Mouse (Mus musculus): ENCODE measurements around the gene Prkaca.
"Not testable (repeated sequence)": the region's sequence is repeated elsewhere in the genome, so short reads cannot be mapped to it uniquely, and the experiment has no call there.

The Prkaca gene

DNA sequence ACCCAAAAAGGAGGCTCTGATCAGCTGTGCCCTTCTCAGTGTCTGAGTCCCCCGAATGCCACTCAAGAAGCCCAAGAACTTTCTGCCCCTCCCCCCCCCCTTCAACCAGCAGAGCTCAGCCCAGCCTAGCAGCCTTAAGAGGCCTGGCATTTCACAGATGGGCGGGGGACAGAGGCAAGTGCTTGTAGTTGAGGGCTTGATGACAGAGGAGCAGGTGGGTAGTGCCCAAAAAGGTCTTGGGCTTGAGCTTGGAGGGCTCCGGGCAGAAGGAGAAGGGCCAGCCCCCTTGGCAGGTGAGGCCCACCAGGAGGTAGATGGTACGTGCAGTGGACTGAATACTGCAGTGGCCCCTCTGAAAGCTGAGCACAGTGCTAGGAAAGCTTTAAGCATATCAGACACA is 1.7 kb downstream of the Prkaca start:
- DNase-seq (ENCODE audit: inconsistent ontology term) = no peak

DNA sequence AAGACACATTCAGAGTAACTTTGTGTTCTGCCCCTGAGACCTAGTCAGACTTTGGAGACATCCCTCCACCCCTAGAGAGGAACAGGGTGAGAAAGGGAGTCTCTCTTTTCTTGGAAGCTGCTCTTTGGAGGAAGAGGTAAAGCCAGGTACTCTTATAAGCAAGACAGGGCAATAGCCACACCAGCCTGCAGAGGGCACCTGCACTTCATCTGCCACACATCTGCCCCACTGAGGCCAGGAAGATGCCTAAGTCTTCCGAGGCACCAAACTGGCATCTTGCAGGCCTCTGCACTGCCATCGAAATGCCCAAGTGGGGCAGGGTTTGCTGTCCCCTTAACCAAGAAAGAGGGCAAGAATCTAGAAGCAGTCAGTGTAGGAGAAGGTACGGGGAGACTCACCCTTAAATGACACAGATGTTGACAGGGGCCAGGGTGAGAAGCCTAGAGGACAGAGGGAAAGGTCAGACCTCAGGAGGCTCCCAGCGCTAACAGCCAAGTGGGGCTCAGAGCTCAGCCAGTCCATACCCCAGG is 3.4 kb downstream of the Prkaca start:
- DNase-seq (ENCODE audit: inconsistent ontology term) = no peak

- no peak for DNase-seq (ENCODE audit: inconsistent ontology term)
These were observed 4.1 kb downstream of the Prkaca start for GRCm38 (mm10) chr8:83976779-83977350.

DNA sequence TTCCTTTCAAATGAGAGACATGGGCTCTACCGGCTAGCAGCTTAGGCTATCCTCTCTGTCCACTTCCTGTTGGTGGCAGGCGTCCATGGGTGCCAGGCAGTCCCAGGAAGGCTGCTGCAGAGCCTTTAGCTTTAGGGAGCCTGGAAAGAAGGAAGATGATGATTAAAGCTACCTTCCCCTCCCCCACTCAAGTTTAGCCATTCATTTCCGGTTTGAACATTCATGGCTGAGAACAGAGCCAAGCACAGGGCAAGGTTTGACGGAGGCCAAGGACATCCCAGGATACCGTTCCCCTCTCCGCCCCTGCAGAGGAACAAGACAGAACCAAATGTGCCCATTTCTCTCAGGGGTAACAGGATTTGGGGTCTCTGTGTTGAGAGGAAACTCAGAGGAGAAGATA is 4.9 kb downstream of the Prkaca start:
- no peak for DNase-seq (ENCODE audit: inconsistent ontology term)

DNA sequence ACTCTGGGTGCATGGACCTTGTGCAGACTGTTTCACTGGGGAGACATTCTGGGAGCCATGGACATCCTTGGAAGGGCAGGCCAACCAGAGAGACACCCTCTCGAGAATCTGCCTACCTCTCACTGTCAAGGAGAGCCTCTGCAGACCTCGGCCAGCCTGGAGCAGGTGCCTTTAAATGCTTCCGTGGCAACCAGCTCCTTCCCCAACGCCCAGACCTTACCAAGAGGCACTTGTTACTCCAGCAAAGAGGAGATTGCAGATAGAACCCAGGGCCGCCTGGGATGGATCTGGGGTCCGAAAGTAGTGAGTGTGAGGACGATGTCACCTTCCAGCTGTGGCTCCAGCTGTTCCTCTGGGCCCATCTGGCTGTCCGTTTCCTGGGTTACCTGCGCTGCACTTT is 5.4 kb downstream of the Prkaca start:
- no peak for DNase-seq (ENCODE audit: inconsistent ontology term)

DNA sequence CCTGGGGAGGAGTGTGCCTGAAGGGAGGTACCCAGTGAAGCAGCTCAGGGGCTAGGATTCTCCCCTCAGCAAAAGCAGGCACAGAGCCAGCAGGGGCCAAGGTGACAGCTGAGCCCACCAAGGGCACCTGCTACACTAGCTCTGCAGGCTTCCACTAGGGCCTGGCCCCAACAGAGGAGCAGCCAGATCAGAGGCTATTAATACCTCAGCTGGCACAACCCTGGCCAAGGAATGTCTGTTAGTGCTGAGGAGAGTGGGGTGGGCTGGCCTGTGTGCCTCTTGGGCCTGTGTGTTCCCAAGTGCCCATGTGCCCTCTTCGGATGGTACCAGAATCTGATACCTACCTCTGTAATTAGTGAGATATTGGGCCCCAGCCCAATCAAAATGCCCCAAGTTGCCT is 7.5 kb downstream of the Prkaca start:
- no peak for DNase-seq (ENCODE audit: inconsistent ontology term)

DNA sequence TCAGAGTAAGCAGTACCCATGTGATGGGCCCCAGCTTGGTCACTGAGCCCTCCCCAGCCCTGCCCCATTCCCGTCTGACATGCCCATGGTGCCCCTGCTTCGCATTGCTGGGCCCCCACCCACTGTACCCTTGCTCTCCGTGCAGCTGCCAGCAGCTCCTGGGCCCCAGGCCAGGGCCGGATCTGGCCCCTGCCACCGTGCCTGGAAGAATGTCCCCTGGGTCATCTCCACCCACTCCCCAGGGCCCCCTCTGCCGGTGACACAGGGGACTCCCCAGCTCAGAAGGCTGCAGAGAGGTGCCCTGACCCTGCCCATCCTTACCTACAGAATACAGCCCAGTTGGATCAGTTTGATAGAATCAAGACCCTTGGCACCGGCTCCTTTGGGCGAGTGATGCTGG is 8.1 kb downstream of the Prkaca start:
- DNase-seq (ENCODE audit: inconsistent ontology term) = no peak

GRCm38 (mm10) chr8:83981533-83981932 is 8.7 kb downstream of the Prkaca start:
- DNase-seq (ENCODE audit: inconsistent ontology term) = no peak

GRCm38 (mm10) chr8:83982449-83982848 is 9.7 kb downstream of the Prkaca start:
- no peak for DNase-seq (ENCODE audit: inconsistent ontology term)

DNA sequence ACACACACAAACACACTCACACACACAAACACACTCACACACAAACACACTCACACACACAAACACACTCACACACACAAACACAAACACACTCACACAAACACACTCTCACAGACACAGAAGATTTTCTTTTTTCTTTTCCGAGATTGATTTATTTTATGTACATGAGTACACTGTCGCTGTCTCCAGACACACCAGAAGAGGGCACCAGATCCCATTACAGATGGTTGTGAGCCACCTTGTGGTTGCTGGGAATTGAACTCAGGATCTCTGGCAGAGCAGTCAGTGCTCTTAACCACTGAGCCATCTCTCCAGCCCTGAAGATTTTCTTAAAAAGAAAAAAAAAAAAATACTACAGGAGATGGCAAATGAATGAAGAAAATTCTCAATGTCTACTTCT is 10.4 kb downstream of the Prkaca start:
- not testable (repeated sequence) for DNase-seq (ENCODE audit: inconsistent ontology term)

DNA sequence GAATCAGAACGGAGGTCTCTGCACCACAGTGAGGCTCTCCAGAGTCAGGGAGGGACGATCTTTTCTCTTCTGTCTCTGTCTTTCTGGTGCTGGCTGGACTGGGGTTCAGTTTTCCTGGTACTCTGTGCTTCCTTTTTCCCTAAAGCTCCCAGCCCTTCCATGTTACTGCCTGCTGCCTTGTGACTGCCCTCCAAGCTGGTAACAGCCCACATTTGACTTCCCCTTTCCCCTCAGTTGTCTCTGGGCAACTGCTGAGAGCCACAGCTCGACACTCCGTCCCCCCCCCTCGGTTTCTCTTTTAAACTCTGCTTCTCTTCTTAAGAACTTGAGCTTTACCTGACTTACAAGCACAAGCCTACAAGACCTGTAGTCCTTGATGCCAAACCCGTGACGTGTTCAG is 16.4 kb downstream of the Prkaca start:
- no peak for DNase-seq (ENCODE audit: inconsistent ontology term)

GRCm38 (mm10) chr8:83990170-83990569 is 17.4 kb downstream of the Prkaca start:
- DNase-seq (ENCODE audit: inconsistent ontology term) = no peak

- DNase-seq (ENCODE audit: inconsistent ontology term) = no peak
These were observed 19.7 kb downstream of the Prkaca start for GRCm38 (mm10) chr8:83992488-83992887.

DNA sequence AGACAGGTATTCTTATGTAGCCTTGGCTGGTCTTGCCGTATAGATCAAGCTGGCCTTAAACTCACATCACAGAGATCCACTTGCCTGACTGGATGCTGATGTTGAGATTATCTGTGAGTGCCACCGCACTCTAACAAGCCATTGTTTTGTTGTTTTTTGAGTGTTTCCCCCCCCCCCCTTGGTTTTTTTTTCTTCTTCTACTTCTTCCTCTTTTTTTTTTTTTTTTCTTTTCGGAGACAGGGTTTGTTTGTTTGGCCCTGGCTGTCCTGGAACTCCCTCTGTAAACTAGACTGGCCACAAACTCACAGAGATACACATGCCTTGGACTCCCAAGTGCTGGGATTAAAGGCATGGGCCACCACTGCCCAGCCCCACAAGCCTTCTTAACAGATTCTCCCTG is 21.2 kb downstream of the Prkaca start:
- DNase-seq (ENCODE audit: inconsistent ontology term) = no peak

- no peak for DNase-seq (ENCODE audit: inconsistent ontology term)
These were observed 23.2 kb downstream of the Prkaca start for GRCm38 (mm10) chr8:83995973-83996372.

- peak; percentile 95 for DNase-seq (ENCODE audit: inconsistent ontology term)
These were observed 24.0 kb downstream of the Prkaca start for GRCm38 (mm10) chr8:83996567-83997505.

DNA sequence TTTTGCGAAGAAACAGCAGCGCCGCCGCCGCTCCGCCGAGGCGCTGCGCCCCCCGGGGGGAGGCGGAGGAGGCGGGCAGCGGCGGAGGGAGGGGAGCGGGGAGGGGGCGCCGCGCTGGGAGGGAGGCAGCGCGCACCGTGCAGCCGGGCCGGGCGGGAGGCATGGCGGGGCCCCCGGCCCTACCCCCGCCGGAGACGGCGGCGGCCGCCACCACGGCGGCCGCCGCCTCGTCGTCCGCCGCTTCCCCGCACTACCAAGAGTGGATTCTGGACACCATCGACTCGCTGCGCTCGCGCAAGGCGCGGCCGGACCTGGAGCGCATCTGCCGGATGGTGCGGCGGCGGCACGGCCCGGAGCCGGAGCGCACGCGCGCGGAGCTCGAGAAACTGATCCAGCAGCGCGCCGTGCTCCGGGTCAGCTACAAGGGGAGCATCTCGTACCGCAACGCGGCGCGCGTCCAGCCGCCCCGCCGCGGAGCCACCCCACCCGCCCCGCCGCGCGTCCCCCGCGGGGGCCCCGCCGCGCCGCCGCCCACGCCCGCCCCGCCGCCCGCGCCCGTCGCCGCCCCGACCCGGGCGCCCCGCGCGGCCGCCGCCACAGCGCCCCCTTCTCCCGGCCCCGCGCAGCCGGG is 24.8 kb downstream of the Prkaca start, which contains the start of gene Samd1:
Gene Samd1, plus strand, starts transcription at position 162 of the 631 bp plus-strand sequence.
- peak; percentile 64 for DNase-seq (ENCODE audit: inconsistent ontology term)

GRCm38 (mm10) chr8:83998231-83999056 is 25.7 kb downstream of the Prkaca start:
- peak; percentile 51 for DNase-seq (ENCODE audit: inconsistent ontology term)

DNA sequence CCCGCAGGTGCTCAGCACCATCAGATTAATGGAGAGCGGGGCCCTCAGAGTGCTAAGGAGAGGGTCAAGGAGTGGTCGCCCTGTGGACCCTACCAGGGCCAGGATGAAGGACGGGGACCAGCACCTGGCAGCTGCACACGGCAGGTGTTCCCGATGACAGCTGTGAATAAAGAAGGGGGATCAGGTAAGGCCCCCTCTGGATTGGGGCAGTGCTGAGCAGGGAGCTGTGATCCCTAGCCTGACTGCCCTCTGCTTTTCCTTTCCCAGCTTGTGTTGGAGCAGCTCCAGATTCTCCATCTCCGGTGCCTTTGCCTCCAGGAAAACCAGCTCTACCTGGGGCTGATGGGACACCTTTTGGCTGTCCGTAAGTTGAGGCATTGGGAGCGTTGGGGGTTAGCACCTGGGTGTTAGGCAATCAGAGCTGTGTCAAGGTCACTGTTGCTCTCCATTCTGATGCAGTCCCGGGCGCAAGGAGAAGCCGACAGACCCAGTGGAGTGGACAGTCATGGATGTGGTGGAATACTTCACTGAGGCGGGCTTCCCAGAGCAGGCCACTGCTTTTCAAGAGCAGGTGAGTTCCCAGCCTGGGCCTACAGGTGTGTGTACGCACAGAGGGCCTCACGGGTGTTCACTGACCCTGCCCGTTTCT is 26.4 kb downstream of the Prkaca start:
- DNase-seq (ENCODE audit: inconsistent ontology term) = no peak

- no peak for DNase-seq (ENCODE audit: inconsistent ontology term)
These were observed 27.0 kb downstream of the Prkaca start for GRCm38 (mm10) chr8:83999825-84000224.
